Mouse (Mus musculus) ES-E14 (cell line): Measurements from ENCODE around the gene Hsph1.

Experiments used
- CHD2 ChIP-seq: IDR thresholded peaks from 2 replicates; pipeline ENCODE4 v1.6.1; 2014; ENCODE audit warnings: mild to moderate bottlenecking, low read depth, low read length, inconsistent platforms
- MAFK ChIP-seq: IDR thresholded peaks from 2 replicates; pipeline ENCODE4 v1.6.1; 2014; ENCODE audit warnings: mild to moderate bottlenecking, low read depth, low read length, inconsistent platforms; ENCODE audit not compliant: insufficient read depth

DNA sequence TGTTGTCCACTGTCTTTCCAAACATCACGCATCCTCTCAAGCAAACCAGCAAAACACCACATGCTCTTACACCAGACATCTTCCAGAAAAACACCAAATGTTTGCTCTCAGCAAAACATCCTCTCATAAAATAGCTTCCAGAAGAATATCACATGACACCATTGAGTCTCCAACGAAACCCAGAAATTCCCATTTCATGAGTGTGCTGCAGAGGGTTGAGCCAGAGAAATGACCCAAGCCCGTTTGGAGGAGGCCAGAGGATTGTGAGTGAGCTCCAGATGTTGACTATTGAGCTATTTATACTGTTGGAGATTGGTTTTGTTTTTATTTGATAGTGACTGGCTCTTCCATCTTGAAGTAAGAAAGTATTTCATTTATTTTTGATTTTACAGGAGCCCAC lies 32.9 kb downstream of the Hsph1 start:
- TF ChIP-seq MAFK (no peak), CHD2 (no peak)
